Mouse (Mus musculus): ENCODE measurements at regions not wholly inside any gene's neighbourhood (a gene's known extent, or its start where the extent isn't known, plus 50 kb on each side); places are given as distances from the start of the nearest gene placed in this dataset.
A peak's percentile ranks its signal among the peaks of the same experiment; 100 is the strongest.

- DNase-seq (ENCODE audit: low spot score), result peak; percentile 71
Observed at GRCm38 (mm10) chr7:54734039-54734438, 101.3 kb upstream of the Luzp2 start.

GRCm38 (mm10) chr7:54734861-54735260 lies 100.4 kb upstream of the Luzp2 start:
- no peak for DNase-seq (ENCODE audit: low spot score)

GRCm38 (mm10) chr7:54767341-54767740 lies 68.0 kb upstream of the Luzp2 start:
- no peak for DNase-seq (ENCODE audit: low spot score)

- DNase-seq (ENCODE audit: low spot score), result no peak
Observed at GRCm38 (mm10) chr7:54768683-54769082, 66.6 kb upstream of the Luzp2 start.

GRCm38 (mm10) chr7:54781939-54782520 lies 53.3 kb upstream of the Luzp2 start:
- DNase-seq (ENCODE audit: low spot score), result peak; percentile 62

GRCm38 (mm10) chr7:54782604-54783003 lies 52.7 kb upstream of the Luzp2 start:
- DNase-seq (ENCODE audit: low spot score), result no peak

GRCm38 (mm10) chr7:54783550-54784529 lies 51.5 kb upstream of the Luzp2 start:
- no peak for DNase-seq (ENCODE audit: low spot score)

All from retina, embryonic 14.5 days (tissue).